Mouse (Mus musculus) CH12.LX (cell line): ENCODE results near the gene Pla2r1. TPM values are rescaled to one million over a fixed set of nuclear protein-coding genes. Genes with fewer than 3 reads are reported as not detected.

Source experiments
- DNase-seq: peaks from one replicate; pipeline ENCODE4 v3.0.0-alpha.2; 2013; ENCODE audit errors: extremely low read depth
- H3K27ac ChIP-seq: 2 replicates; pipeline ENCODE4 v1.5.1; 2012; ENCODE audit warnings: low read depth, mild to moderate bottlenecking, control low read depth, moderate library complexity; ENCODE audit not compliant: insufficient read depth
- H3K27me3 ChIP-seq: replicated peaks from 2 replicates; pipeline ENCODE3; 2012; ENCODE audit warnings: inconsistent platforms
- H3K36me3 ChIP-seq, 2 experiments: replicated peaks in 1 of 2; 2 replicates each; pipeline versions ENCODE3 to v1.6.1; 2012; ENCODE audit warnings: inconsistent platforms in 1 of 2, low read length in 1 of 2, mild to moderate bottlenecking in 1 of 2, mixed read lengths in 1 of 2, moderate library complexity in 1 of 2; ENCODE audit not compliant: control insufficient read depth in 1 of 2, insufficient read depth in 1 of 2
- H3K4me1 ChIP-seq, 2 experiments: 2 replicates each; pipeline ENCODE4 v1.6.1; 2012; ENCODE audit warnings: inconsistent platforms in 1 of 2, moderate library complexity in 1 of 2; ENCODE audit not compliant: insufficient read depth in 2 of 2, control insufficient read depth in 1 of 2
- H3K4me2 ChIP-seq: 2 replicates; pipeline ENCODE4 v1.6.1; 2012; ENCODE audit warnings: low read depth, mild to moderate bottlenecking, control low read depth; ENCODE audit not compliant: poor library complexity, insufficient read depth, severe bottlenecking
- H3K4me3 ChIP-seq, 3 experiments: fragments of 150-350 bp in 1 of 3; sonication (generic) in 1 of 3; replicated peaks in 1 of 3; 2 replicates each; pipeline versions ENCODE3 to v1.5.1; 2011 to 2012; ENCODE audit warnings: low read depth in 2 of 3, low read length in 2 of 3, mild to moderate bottlenecking in 2 of 3, moderate library complexity in 2 of 3, control low read depth in 1 of 3, improper control_type of control experiment in 1 of 3, inconsistent platforms in 1 of 3, mixed read lengths in 1 of 3; ENCODE audit not compliant: poor library complexity in 1 of 3
- H3K79me2 ChIP-seq: replicated peaks from 2 replicates; pipeline ENCODE4 v1.6.1; 2012; ENCODE audit warnings: mild to moderate bottlenecking, moderate library complexity; ENCODE audit not compliant: control insufficient read depth, poor library complexity, insufficient read depth, severe bottlenecking; ENCODE audit errors: extremely low read depth
- H3K9ac ChIP-seq: 2 replicates; pipeline ENCODE4 v1.6.1; 2012; ENCODE audit warnings: low read depth, mild to moderate bottlenecking, control low read depth, moderate library complexity; ENCODE audit not compliant: insufficient read depth
- H3K9me3 ChIP-seq: replicated peaks from 2 replicates; pipeline ENCODE3; 2012; ENCODE audit warnings: low read length, inconsistent platforms, mixed read lengths
- CHD1 ChIP-seq: IDR thresholded peaks from 2 replicates; pipeline ENCODE4 v1.6.1; 2012; ENCODE audit warnings: low read depth, low read length, improper control_type of control experiment, inconsistent platforms
- CTCF ChIP-seq, 2 experiments: IDR thresholded peaks in 1 of 2; conservative IDR thresholded peaks in 1 of 2; 2 replicates each; pipeline ENCODE4 v1.5.1; 2011 to 2012; ENCODE audit warnings: low read depth in 2 of 2, low read length in 2 of 2, improper control_type of control experiment in 1 of 2, inconsistent platforms in 1 of 2, mild to moderate bottlenecking in 1 of 2, moderate library complexity in 1 of 2
- E2F4 ChIP-seq: IDR thresholded peaks from 2 replicates; pipeline ENCODE4 v1.6.1; 2011; ENCODE audit warnings: low read depth, low read length, improper control_type of control experiment; ENCODE audit not compliant: insufficient replicate concordance
- EP300 ChIP-seq: IDR thresholded peaks from 2 replicates; pipeline ENCODE4 v1.6.1; 2011; ENCODE audit warnings: low read length, improper control_type of control experiment
- JUND ChIP-seq: conservative IDR thresholded peaks from 2 replicates; pipeline ENCODE4 v1.6.1; 2011; ENCODE audit warnings: low read depth, low read length, improper control_type of control experiment
- KAT2A ChIP-seq: IDR thresholded peaks from 2 replicates; pipeline ENCODE4 v1.6.1; 2012; ENCODE audit warnings: low read length, improper control_type of control experiment, inconsistent platforms; ENCODE audit not compliant: insufficient replicate concordance
- MAZ ChIP-seq: IDR thresholded peaks from 2 replicates; pipeline ENCODE4 v1.6.1; 2012; ENCODE audit warnings: low read depth, mild to moderate bottlenecking, inconsistent platforms, low read length, improper control_type of control experiment, moderate library complexity
- MXI1 ChIP-seq: IDR thresholded peaks from 2 replicates; pipeline ENCODE4 v1.6.1; 2011; ENCODE audit warnings: mild to moderate bottlenecking, low read depth, low read length, improper control_type of control experiment
- MYC ChIP-seq: IDR thresholded peaks from 2 replicates; pipeline ENCODE4 v1.6.1; 2011; ENCODE audit warnings: low read depth, mild to moderate bottlenecking, improper control_type of control experiment, low read length
- PAX5 ChIP-seq: IDR thresholded peaks from 2 replicates; pipeline ENCODE4 v1.6.1; 2012; ENCODE audit warnings: low read length, inconsistent platforms, mixed read lengths
- POLR2A ChIP-seq: IDR thresholded peaks from 2 replicates; pipeline ENCODE4 v1.6.1; 2011; ENCODE audit warnings: low read depth, mild to moderate bottlenecking, improper control_type of control experiment, low read length
- POLR2AphosphoS2 ChIP-seq: IDR thresholded peaks from 2 replicates; pipeline ENCODE4 v1.6.1; 2011; ENCODE audit warnings: low read depth, low read length, improper control_type of control experiment
- SMC3 ChIP-seq: IDR thresholded peaks from 2 replicates; pipeline ENCODE4 v1.6.1; 2011; ENCODE audit warnings: low read depth, low read length, improper control_type of control experiment
- UBTF ChIP-seq: IDR thresholded peaks from 2 replicates; pipeline ENCODE4 v1.6.1; 2012; ENCODE audit warnings: low read depth, mild to moderate bottlenecking, inconsistent platforms, low read length, improper control_type of control experiment, moderate library complexity
- dilution Hi-C: fragments of 300-500 bp; cut with MboI; formaldehyde crosslinking; loops from 2 replicates; pipeline ENCODE4 v1.14.3; 2020; ENCODE audit warnings: low sequenced_read_pairs; ENCODE audit not compliant: extremely low pct_unique_long_range_greater_than_20kb, extremely low pct_ligation_motif_present
- in situ Hi-C: fragments of 300-500 bp; cut with MboI; formaldehyde crosslinking; loops from 3 replicates; pipeline ENCODE4 v1.14.3; 2019; ENCODE audit warnings: low sequenced_read_pairs, low pct_ligation_motif_present, low pct_unique_long_range_greater_than_20kb, mixed read lengths
- polyA plus RNA-seq: library from polyadenylated mRNA; unstranded; fragments of >175 nt; gene quantifications from 2 replicates; pipeline ENCODE4 v1.2.1, GENCODE M21; 2012; ENCODE audit warnings: low read depth; ENCODE audit not compliant: insufficient read length
- total RNA-seq, 2 experiments: library from RNA; depleted of rRNA; stranded (reverse); fragments of 300-350 nt in 1 of 2; fragments of >200 nt in 1 of 2; gene quantifications; 2 replicates each; pipeline ENCODE4 v1.2.3; 2012 to 2014

The Pla2r1 gene
- total RNA-seq (2012; rRNA removed) = not detected in 2 replicates
- not detected in 2 replicates for total RNA-seq (2014; rRNA removed)
- not detected in 2 replicates for polyA plus RNA-seq

DNA sequence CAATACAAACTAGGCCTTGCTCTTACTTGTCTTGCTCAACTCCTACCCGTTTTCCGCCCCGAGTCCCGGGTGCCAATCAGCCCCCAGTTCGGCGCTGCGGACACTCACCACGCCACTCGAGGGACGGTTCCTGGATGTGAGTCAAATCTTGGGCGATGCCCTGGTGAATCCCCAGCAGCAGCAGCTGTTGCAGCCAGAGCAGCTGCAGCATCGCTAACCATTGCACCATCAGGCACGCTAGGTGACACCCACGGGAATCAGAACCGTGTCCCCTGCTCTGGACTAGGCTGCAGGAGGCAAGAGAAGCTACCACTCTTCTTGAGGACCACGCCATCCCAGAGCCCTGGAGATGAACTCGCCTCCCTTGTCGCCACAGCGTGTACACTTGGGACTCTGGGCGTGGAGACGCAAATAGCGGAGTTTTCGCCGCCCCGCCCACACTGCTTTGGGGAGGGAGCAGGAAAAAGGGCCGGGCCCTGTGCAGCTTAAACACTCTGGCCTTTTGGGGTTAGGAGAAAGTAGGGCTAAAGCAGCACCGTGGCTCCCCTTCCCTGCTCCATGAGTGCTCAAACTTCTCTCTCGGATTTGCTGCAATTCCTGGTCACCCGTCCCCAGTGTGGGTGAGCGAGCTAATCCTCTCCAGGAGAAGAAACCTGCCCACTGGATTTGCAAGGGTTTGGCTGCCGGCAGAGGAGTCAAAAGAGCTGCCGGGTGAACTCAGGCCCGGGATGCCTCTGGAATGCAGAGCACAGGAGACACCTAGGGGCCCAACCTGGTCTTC lies at the start of gene Pla2r1:
TSS of gene Pla2r1 (minus strand) at position 407 of the 781 bp plus-strand sequence.
- Histone ChIP-seq H3K9me3 (no peaks in the 10 kb centered on the region), H3K27ac (no peak within 1 kb of the TSS), H3K36me3 (no peaks in the 10 kb centered on the region), H3K4me3 (no peak within 1 kb of the TSS), H3K4me2 (no peak within 1 kb of the TSS), H3K9ac (no peak within 1 kb of the TSS), H3K27me3 (no peaks in the 10 kb centered on the region), H3K4me1 (peaks cover 4 to 7% of the 10 kb centered on the region in 2 experiments; a peak in 1 of 4 replicates), H3K79me2 (no peaks in the 10 kb centered on the region)
- in situ Hi-C loops = no loop called here
- dilution Hi-C loops = no loop called here
- peak in 1 of 2 experiments; percentile 15; a peak in 1 of 4 replicates for TF ChIP-seq CTCF (conservative IDR thresholded peaks at IDR 0.05 in 1 of 2, IDR thresholded peaks at IDR 0.05 in 1 of 2; ENCODE audit: low read depth in 2 of 2, low read length in 2 of 2)
- no peak for TF ChIP-seq E2F4
- DNase-seq = no peak

DNA sequence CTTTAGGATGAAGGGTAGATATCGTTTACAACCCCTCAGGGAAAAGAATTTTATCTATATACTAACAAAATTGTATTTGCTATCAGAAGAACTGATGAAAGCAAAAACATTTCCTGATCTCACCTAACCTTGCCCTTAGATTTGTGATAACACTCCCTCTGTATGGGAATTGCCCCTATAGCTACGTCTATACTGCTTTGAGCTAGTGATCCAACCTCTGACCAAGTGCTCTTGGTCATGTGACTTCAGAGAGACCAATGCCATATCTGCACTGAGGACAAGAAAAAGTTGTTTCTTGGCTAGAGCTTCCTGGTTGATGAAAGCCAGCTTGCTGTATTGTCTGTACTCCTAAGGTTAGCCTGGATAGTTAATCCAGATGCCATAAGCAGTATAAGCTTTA lies 48.2 kb upstream of the Pla2r1 start:
- TF ChIP-seq POLR2AphosphoS2 (no peak), MYC (no peak), UBTF (no peak), SMC3 (no peak), KAT2A (no peak), JUND (no peak), MAZ (no peak), POLR2A (no peak), PAX5 (no peak), CHD1 (no peak), EP300 (no peak)
- DNase-seq = no peak
- Histone ChIP-seq H3K27ac (no peak overlapping the region), H3K79me2 (no peaks in the 10 kb centered on the region), H3K9ac (no peak overlapping the region), H3K36me3 (no peaks in the 10 kb centered on the region), H3K9me3 (no peaks in the 10 kb centered on the region), H3K27me3 (no peaks in the 10 kb centered on the region), H3K4me2 (no peak overlapping the region), H3K4me3 (no peak overlapping the region), H3K4me1 (no peaks in the 10 kb centered on the region)
- dilution Hi-C loops = no loop called here
- in situ Hi-C loops = no loop called here

DNA sequence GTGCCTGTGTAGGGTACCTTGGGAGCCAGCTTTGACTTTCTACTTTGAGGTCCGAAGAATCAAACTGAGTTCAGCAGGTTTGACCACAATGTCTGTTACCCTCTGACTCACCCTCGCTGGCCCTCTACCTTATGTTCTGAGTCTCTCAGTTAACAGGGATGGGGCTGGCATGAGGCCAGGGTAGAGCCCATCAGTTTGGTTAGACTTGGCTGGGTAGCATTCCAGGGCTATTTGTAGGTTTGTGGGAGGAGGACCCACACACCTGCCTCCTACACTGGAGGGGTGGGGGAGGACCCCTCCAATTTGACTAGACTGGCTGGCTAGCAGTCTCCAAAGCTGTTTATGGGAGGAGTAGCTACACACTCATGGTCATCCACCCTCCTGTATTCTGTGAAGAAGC lies 47.8 kb upstream of the Pla2r1 start:
- Histone ChIP-seq H3K9ac (no peak overlapping the region), H3K4me2 (no peak overlapping the region), H3K27me3 (no peaks in the 10 kb centered on the region), H3K79me2 (no peaks in the 10 kb centered on the region), H3K36me3 (no peaks in the 10 kb centered on the region), H3K4me3 (no peak overlapping the region), H3K27ac (no peak overlapping the region), H3K4me1 (no peaks in the 10 kb centered on the region), H3K9me3 (no peaks in the 10 kb centered on the region)
- in situ Hi-C loops (no loop called here), dilution Hi-C loops (no loop called here)
- no peak for TF ChIP-seq POLR2A
- TF ChIP-seq MXI1 = no peak
- no peak for DNase-seq
